Mouse (Mus musculus) T-cell, adult 2 months (primary cell): ENCODE measurements around the gene Pla2r1.
A peak's percentile ranks its signal among the peaks of the same experiment; 100 is the strongest.

Source experiments
- DNase-seq: peaks from one replicate; pipeline ENCODE4 v3.0.0; 2022; ENCODE audit warnings: low spot score

Gene Pla2r1

GRCm38 (mm10) chr2:60500583-60501116, 52.5 kb downstream of the Pla2r1 start:
- DNase-seq: no peak

- no peak for DNase-seq
Measured at GRCm38 (mm10) chr2:60479906-60480305, 73.2 kb downstream of the Pla2r1 start.

GRCm38 (mm10) chr2:60478778-60479177, 74.3 kb downstream of the Pla2r1 start:
- no peak for DNase-seq

GRCm38 (mm10) chr2:60468901-60469770, 84.0 kb downstream of the Pla2r1 start:
- DNase-seq: no peak

- DNase-seq: no peak
Measured at GRCm38 (mm10) chr2:60452376-60452775, 100.7 kb downstream of the Pla2r1 start.

- no peak for DNase-seq
Measured at GRCm38 (mm10) chr2:60451119-60451773, 101.9 kb downstream of the Pla2r1 start.

GRCm38 (mm10) chr2:60449732-60450131, 103.4 kb downstream of the Pla2r1 start:
- DNase-seq: no peak

GRCm38 (mm10) chr2:60444711-60445509, 108.2 kb downstream of the Pla2r1 start:
- DNase-seq: no peak

GRCm38 (mm10) chr2:60443279-60443678, 109.8 kb downstream of the Pla2r1 start:
- DNase-seq: no peak

GRCm38 (mm10) chr2:60441875-60442274, 111.2 kb downstream of the Pla2r1 start:
- DNase-seq: no peak

GRCm38 (mm10) chr2:60436802-60437201, 116.3 kb downstream of the Pla2r1 start:
- no peak for DNase-seq

- DNase-seq: no peak
Measured at GRCm38 (mm10) chr2:60430315-60431021, 122.6 kb downstream of the Pla2r1 start.

GRCm38 (mm10) chr2:60418075-60418474, 135.0 kb downstream of the Pla2r1 start:
- DNase-seq: peak; percentile 61

GRCm38 (mm10) chr2:60414334-60414733, 138.8 kb downstream of the Pla2r1 start:
- DNase-seq: no peak

- no peak for DNase-seq
Measured at GRCm38 (mm10) chr2:60413006-60413650, 140.0 kb downstream of the Pla2r1 start.

- DNase-seq: no peak
Measured at GRCm38 (mm10) chr2:60411181-60411580, 141.9 kb downstream of the Pla2r1 start.

- DNase-seq: no peak
Measured at GRCm38 (mm10) chr2:60409989-60410763, 142.9 kb downstream of the Pla2r1 start.

- DNase-seq: no peak
Measured at GRCm38 (mm10) chr2:60409194-60409593, 143.9 kb downstream of the Pla2r1 start.

GRCm38 (mm10) chr2:60407387-60407786, 145.7 kb downstream of the Pla2r1 start:
- DNase-seq: no peak

- no peak for DNase-seq
Measured at GRCm38 (mm10) chr2:60405431-60405830, 147.7 kb downstream of the Pla2r1 start.
